In genomic region chr15:11908166-11908565, GRCm38 (mm10) we compare ENCODE assay signal across 7 mouse cellular contexts. TPM values are rescaled to one million over a fixed set of nuclear protein-coding genes. Genes with fewer than 3 reads are reported as not detected.
DNase-seq lines count a peak whose midpoint lies in the region; ATAC-seq lines count a peak whose summit lies in the region.

No protein-coding gene starts in this region.

- no peak overlapping the region for H3K27ac ChIP-seq in embryonic facial prominence, embryonic 15.5 days (replicated peaks)
- H3K27ac ChIP-seq in kidney, embryonic 15.5 days: no peak overlapping the region
- H3K27ac ChIP-seq in midbrain, embryonic 10.5 days (replicated peaks): no peak overlapping the region; the same call in 1 of the 2 replicates

- H3K4me3 ChIP-seq in embryonic facial prominence, embryonic 15.5 days (replicated peaks): no peak overlapping the region; the same call in 1 of the 2 replicates
- peak overlapping the region; percentile 21 for H3K4me3 ChIP-seq in kidney, embryonic 15.5 days (replicated peaks)
- H3K4me3 ChIP-seq in midbrain, embryonic 10.5 days: peak overlapping the region; percentile 39

- H3K9ac ChIP-seq in embryonic facial prominence, embryonic 15.5 days: no peak overlapping the region
- no peak overlapping the region for H3K9ac ChIP-seq in kidney, embryonic 15.5 days

- 7% methylated on average over 11 of the region's 11 CpGs for WGBS in embryonic facial prominence, embryonic 15.5 days
- 5% methylated on average over 11 of the region's 11 CpGs for WGBS in kidney, embryonic 15.5 days
- 6% methylated on average over 11 of the region's 11 CpGs for WGBS in midbrain, embryonic 10.5 days

- intact Hi-C loops in left cerebral cortex, postnatal 25 days (cut with DNase I): loop anchor here (5.0 kb wide), 2 partner anchors 46 to 501 kb away; no protein-coding TSS in a partner anchor

- no peak for ATAC-seq in embryonic facial prominence, embryonic 15.5 days (ENCODE audit: insufficient number of reproducible peaks, low FRiP score, low TSS enrichment, low read depth)
- ATAC-seq in kidney, embryonic 15.5 days (replicated peaks; ENCODE audit: low FRiP score): 0 out of 2 replicates have a peak, but pooled peaks have one; percentile 13

- H3K36me3 ChIP-seq in embryonic facial prominence, embryonic 15.5 days: no peaks in the 10 kb centered on the region
- no peaks in the 10 kb centered on the region for H3K36me3 ChIP-seq in kidney, embryonic 15.5 days
- no peaks in the 10 kb centered on the region for H3K36me3 ChIP-seq in midbrain, embryonic 10.5 days

- H3K9me3 ChIP-seq in embryonic facial prominence, embryonic 15.5 days (replicated peaks): no peaks in the 10 kb centered on the region
- H3K9me3 ChIP-seq in kidney, embryonic 15.5 days (replicated peaks): no peaks in the 10 kb centered on the region
- no peaks in the 10 kb centered on the region for H3K9me3 ChIP-seq in midbrain, embryonic 10.5 days (replicated peaks)

- peak; percentile 70 for DNase-seq in embryo, embryonic 10 days (ENCODE audit: low spot score)
- DNase-seq in midbrain, embryonic 10.5 days (ENCODE audit: low spot score): peak; percentile 47
- DNase-seq in right cerebral cortex, postnatal 4 days: no peak
- no peak for DNase-seq in left cerebral cortex, postnatal 25 days (ENCODE audit: low spot score in 2 of 2)
- DNase-seq in thymus, postnatal 4 days: no peak

- H3K27me3 ChIP-seq in embryonic facial prominence, embryonic 15.5 days: peaks cover 26% of the 10 kb centered on the region
- peaks cover 51% of the 10 kb centered on the region for H3K27me3 ChIP-seq in kidney, embryonic 15.5 days
- H3K27me3 ChIP-seq in midbrain, embryonic 10.5 days (ENCODE audit: low read depth, poor library complexity, severe bottlenecking): peaks cover 60% of the 10 kb centered on the region

- H3K4me1 ChIP-seq in embryonic facial prominence, embryonic 15.5 days: peaks cover 39% of the 10 kb centered on the region
- peaks cover 49% of the 10 kb centered on the region for H3K4me1 ChIP-seq in kidney, embryonic 15.5 days
- peaks cover 49% of the 10 kb centered on the region for H3K4me1 ChIP-seq in midbrain, embryonic 10.5 days

- peak overlapping the region; percentile 32 for H3K4me2 ChIP-seq in embryonic facial prominence, embryonic 15.5 days (replicated peaks)
- H3K4me2 ChIP-seq in kidney, embryonic 15.5 days: peak overlapping the region; percentile 97

RNA-seq across cellular contexts. Expression of gene Npr3, which starts 1.1 kb away (rescaled TPM):
- 5.3 and 5.6 TPM in 2 replicates for polyA plus RNA-seq in embryonic facial prominence, embryonic 15.5 days (2015; fragmentation: Nextera tagmentation; extraction: Ambion mirVana)
- 7.2 and 7.5 TPM in 2 replicates for polyA plus RNA-seq in kidney, embryonic 15.5 days (2015; fragmentation: Nextera tagmentation; extraction: Ambion mirVana)
- polyA plus RNA-seq in midbrain, embryonic 10.5 days (2016; fragmentation: Nextera tagmentation; extraction: Ambion mirVana): 2.4 and 3.0 TPM in 2 replicates
- total RNA-seq in left cerebral cortex, postnatal 25 days (2021): 10 to 100 TPM; 10.2 to 12.8 TPM

Comparison
In these comparisons a context has a peak if more than half of its experiments do, and no peak if none do; other contexts are left out.
1. DNase-seq: peak in embryo, embryonic 10 days (single experiment) and midbrain, embryonic 10.5 days (single experiment); none in right cerebral cortex, postnatal 4 days (single experiment), left cerebral cortex, postnatal 25 days (0 of 2) and thymus, postnatal 4 days (single experiment).